Mouse (Mus musculus) forebrain, embryonic 13.5 days (tissue): ENCODE results near the gene Tspo. TPM values are rescaled to one million over a fixed set of nuclear protein-coding genes. Genes with fewer than 3 reads are reported as not detected.

Source experiments
- ATAC-seq: fragments of 200-750 bp; cut with Nextera tagmentation; 2 replicates; pipeline ENCODE4 v1.8.0; 2017
- H3K27ac ChIP-seq: fragments of 300-500 bp; sonication (generic); 2 replicates; pipeline ENCODE4 v1.5.1; 2015; ENCODE audit warnings: inconsistent platforms, mild to moderate bottlenecking, moderate library complexity
- H3K27me3 ChIP-seq: fragments of 300-500 bp; sonication (generic); 2 replicates; pipeline ENCODE4 v1.6.1; 2015; ENCODE audit warnings: mild to moderate bottlenecking, inconsistent platforms
- H3K36me3 ChIP-seq: fragments of 300-500 bp; sonication (generic); 2 replicates; pipeline ENCODE4 v1.6.1; 2015; ENCODE audit warnings: mild to moderate bottlenecking, inconsistent platforms; ENCODE audit not compliant: poor library complexity, severe bottlenecking
- H3K4me1 ChIP-seq: fragments of 300-500 bp; sonication (generic); 2 replicates; pipeline ENCODE4 v1.6.1; 2015; ENCODE audit warnings: inconsistent platforms
- H3K4me2 ChIP-seq: fragments of 300-500 bp; sonication (generic); 2 replicates; pipeline ENCODE4 v1.6.1; 2015; ENCODE audit warnings: inconsistent platforms, mild to moderate bottlenecking, moderate library complexity
- H3K4me3 ChIP-seq: fragments of 300-500 bp; sonication (generic); 2 replicates; pipeline ENCODE4 v1.5.1; 2015; ENCODE audit warnings: mild to moderate bottlenecking, inconsistent platforms
- H3K9ac ChIP-seq: fragments of 300-500 bp; sonication (generic); 2 replicates; pipeline ENCODE4 v1.6.1; 2015; ENCODE audit warnings: mild to moderate bottlenecking, inconsistent platforms
- H3K9me3 ChIP-seq: fragments of 300-500 bp; sonication (generic); replicated peaks from 2 replicates; pipeline ENCODE4 v1.6.1; 2016; ENCODE audit warnings: inconsistent platforms
- WGBS: fragments of 180-500 bp; shearing (Covaris S2); methylation state at CpG from one replicate; pipeline ENCODE4 v1.1.7; 2015; 5-methylcytosine and 5-hydroxymethylcytosine counted together
- polyA plus RNA-seq: library from polyadenylated mRNA; unstranded; fragments of >200 nt; fragmentation: Nextera tagmentation; extraction: Ambion mirVana; gene quantifications from 2 replicates; pipeline ENCODE4 v1.2.1, GENCODE M21; 2015

Gene Tspo
- polyA plus RNA-seq, 1 experiment from 2014 or later = 12.2 TPM

- peaks cover 17% of the 10 kb centered on the region for H3K36me3 ChIP-seq
- no peaks in the 10 kb centered on the region for H3K4me1 ChIP-seq
- H3K9ac ChIP-seq = no peak overlapping the region
- H3K4me2 ChIP-seq = no peak overlapping the region
- H3K27me3 ChIP-seq = no peaks in the 10 kb centered on the region
- no peak for ATAC-seq
- H3K4me3 ChIP-seq = no peak overlapping the region
- H3K9me3 ChIP-seq = no peaks in the 10 kb centered on the region
- WGBS = 60% methylated on average over 2 of the region's 2 CpGs
- H3K27ac ChIP-seq = no peak overlapping the region
Measured at GRCm38 (mm10) chr15:83570641-83571040, 7.2 kb downstream of the Tspo start.

DNA sequence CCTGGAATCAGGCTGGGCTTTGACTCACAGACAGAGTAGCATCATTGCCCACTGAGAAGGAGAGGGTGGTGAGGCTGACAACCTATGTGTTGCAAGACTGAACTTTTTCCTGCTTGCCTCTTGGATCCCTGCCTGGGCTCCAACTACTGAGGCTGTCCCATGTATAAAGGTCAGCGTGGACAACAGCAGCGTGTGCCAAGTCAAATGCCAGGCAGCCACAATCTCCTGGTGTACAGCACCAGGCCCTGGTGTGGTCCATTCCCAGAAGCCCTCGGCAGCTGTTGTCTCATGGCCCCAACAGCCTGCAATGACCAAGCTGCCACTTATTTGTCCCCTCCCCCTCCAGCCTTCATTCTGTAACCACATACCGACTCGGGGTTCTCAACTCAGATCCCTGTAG lies 8.2 kb downstream of the Tspo start:
- WGBS = 84% methylated on average over 5 of the region's 5 CpGs
- no peak overlapping the region for H3K9ac ChIP-seq

DNA sequence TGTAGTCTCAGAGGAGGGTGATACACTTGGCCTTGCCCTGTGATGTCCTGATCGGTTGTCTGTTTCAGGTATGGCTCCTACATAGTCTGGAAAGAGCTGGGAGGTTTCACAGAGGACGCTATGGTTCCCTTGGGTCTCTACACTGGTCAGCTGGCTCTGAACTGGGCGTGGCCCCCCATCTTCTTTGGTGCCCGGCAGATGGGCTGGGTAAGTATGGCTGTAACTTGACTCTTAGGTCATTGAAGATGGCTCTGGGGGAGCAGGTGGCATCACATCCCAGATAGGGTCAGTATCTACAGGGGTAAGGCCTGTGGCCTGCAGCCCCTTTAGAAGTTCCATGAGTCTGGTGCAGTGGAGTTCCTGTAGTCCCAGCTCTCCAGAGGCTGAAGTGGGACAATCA lies 8.7 kb downstream of the Tspo start:
- no peak overlapping the region for H3K27ac ChIP-seq
- no peaks in the 10 kb centered on the region for H3K4me1 ChIP-seq
- no peak overlapping the region for H3K9ac ChIP-seq
- H3K4me3 ChIP-seq = no peak overlapping the region
- no peaks in the 10 kb centered on the region for H3K27me3 ChIP-seq
- WGBS = 83% methylated on average over 4 of the region's 4 CpGs
- no peak for ATAC-seq
- H3K36me3 ChIP-seq = peaks cover 32% of the 10 kb centered on the region
- no peak overlapping the region for H3K4me2 ChIP-seq
- no peaks in the 10 kb centered on the region for H3K9me3 ChIP-seq

More for the DNA sequence above, 8.2 kb downstream of the Tspo start:
- Histone ChIP-seq H3K4me3 (no peak overlapping the region), H3K4me2 (no peak overlapping the region), H3K27ac (no peak overlapping the region), H3K27me3 (no peaks in the 10 kb centered on the region), H3K36me3 (peaks cover 27% of the 10 kb centered on the region), H3K9me3 (no peaks in the 10 kb centered on the region), H3K4me1 (no peaks in the 10 kb centered on the region)
- ATAC-seq = no peak

DNA sequence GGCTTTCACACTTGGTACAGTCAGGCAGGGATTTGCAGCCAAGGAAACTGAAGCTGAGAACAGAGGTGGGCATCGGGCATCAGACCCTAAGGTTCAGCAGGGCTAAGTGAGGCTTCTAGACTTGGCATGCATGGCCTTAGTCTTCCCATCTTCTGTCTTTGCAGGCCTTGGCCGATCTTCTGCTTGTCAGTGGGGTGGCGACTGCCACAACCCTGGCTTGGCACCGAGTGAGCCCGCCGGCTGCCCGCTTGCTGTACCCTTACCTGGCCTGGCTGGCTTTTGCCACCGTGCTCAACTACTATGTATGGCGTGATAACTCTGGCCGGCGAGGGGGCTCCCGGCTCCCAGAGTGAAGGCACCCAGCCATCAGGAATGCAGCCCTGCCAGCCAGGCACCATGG lies 10.2 kb downstream of the Tspo start:
- Histone ChIP-seq H3K4me2 (no peak overlapping the region), H3K36me3 (peaks cover 47% of the 10 kb centered on the region), H3K9ac (no peak overlapping the region), H3K4me3 (no peak overlapping the region), H3K27ac (no peak overlapping the region), H3K9me3 (no peaks in the 10 kb centered on the region), H3K4me1 (no peaks in the 10 kb centered on the region), H3K27me3 (no peaks in the 10 kb centered on the region)
- ATAC-seq = no peak
- 95% methylated on average over 12 of the region's 12 CpGs for WGBS

- Histone ChIP-seq H3K27me3 (no peaks in the 10 kb centered on the region), H3K4me3 (no peak overlapping the region), H3K9me3 (no peaks in the 10 kb centered on the region), H3K4me2 (no peak overlapping the region), H3K27ac (no peak overlapping the region), H3K9ac (no peak overlapping the region), H3K36me3 (peaks cover 59% of the 10 kb centered on the region), H3K4me1 (no peaks in the 10 kb centered on the region)
- no peak for ATAC-seq
- WGBS = 86% methylated on average over 6 of the region's 6 CpGs
Measured at GRCm38 (mm10) chr15:83574731-83575351, 11.4 kb downstream of the Tspo start.

GRCm38 (mm10) chr15:83575543-83575942 lies 12.2 kb downstream of the Tspo start:
- no peak overlapping the region for H3K27ac ChIP-seq
- no peak overlapping the region for H3K4me2 ChIP-seq
- no peaks in the 10 kb centered on the region for H3K27me3 ChIP-seq
- H3K36me3 ChIP-seq = peaks cover 66% of the 10 kb centered on the region
- H3K9ac ChIP-seq = no peak overlapping the region
- WGBS = 95% methylated on average over 8 of the region's 8 CpGs
- H3K9me3 ChIP-seq = no peaks in the 10 kb centered on the region
- no peak overlapping the region for H3K4me3 ChIP-seq
- H3K4me1 ChIP-seq = no peaks in the 10 kb centered on the region
- ATAC-seq = no peak

GRCm38 (mm10) chr15:83576651-83577050 lies 13.3 kb downstream of the Tspo start:
- Histone ChIP-seq H3K9ac (no peak overlapping the region), H3K4me1 (no peaks in the 10 kb centered on the region), H3K27ac (no peak overlapping the region), H3K36me3 (peaks cover 77% of the 10 kb centered on the region), H3K9me3 (no peaks in the 10 kb centered on the region), H3K4me3 (no peak overlapping the region), H3K4me2 (no peak overlapping the region), H3K27me3 (no peaks in the 10 kb centered on the region)
- ATAC-seq = no peak
- 91% methylated on average over 9 of the region's 9 CpGs for WGBS

DNA sequence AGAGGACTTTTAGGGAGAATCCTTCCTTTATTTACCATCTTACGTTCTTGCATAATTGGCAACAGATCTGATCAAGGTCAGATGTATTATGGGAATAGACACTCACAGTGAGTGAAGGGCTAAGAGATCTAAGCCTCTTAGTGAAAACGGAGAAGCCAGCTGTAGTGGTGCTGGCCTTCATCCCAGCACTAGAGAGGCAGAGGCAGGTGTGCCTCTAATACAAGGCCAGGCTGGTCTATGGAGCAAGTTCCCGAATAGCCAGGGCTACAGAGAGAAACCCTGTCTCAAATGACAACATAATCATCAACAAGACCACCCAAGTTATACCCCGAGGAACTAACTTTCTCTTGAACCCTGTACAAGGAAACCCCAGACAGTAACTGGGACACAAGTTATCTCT lies 19.5 kb downstream of the Tspo start:
- Histone ChIP-seq H3K27me3 (no peaks in the 10 kb centered on the region), H3K27ac (no peak overlapping the region), H3K4me3 (no peak overlapping the region), H3K4me1 (no peaks in the 10 kb centered on the region), H3K4me2 (no peak overlapping the region), H3K9ac (no peak overlapping the region), H3K36me3 (peaks cover 98% of the 10 kb centered on the region), H3K9me3 (peaks cover 7% of the 10 kb centered on the region; the same call in 1 of the 2 replicates)
- WGBS = 83% methylated on average over 4 of the region's 4 CpGs
- ATAC-seq = no peak

GRCm38 (mm10) chr15:83583419-83584156 lies 20.2 kb downstream of the Tspo start:
- Histone ChIP-seq H3K4me2 (no peak overlapping the region), H3K4me1 (no peaks in the 10 kb centered on the region), H3K9me3 (peaks cover 7% of the 10 kb centered on the region; the same call in 1 of the 2 replicates), H3K9ac (no peak overlapping the region), H3K27me3 (no peaks in the 10 kb centered on the region), H3K27ac (no peak overlapping the region), H3K36me3 (peaks cover 98% of the 10 kb centered on the region), H3K4me3 (no peak overlapping the region)
- WGBS = 62% methylated on average over 8 of the region's 8 CpGs
- ATAC-seq = no peak

DNA sequence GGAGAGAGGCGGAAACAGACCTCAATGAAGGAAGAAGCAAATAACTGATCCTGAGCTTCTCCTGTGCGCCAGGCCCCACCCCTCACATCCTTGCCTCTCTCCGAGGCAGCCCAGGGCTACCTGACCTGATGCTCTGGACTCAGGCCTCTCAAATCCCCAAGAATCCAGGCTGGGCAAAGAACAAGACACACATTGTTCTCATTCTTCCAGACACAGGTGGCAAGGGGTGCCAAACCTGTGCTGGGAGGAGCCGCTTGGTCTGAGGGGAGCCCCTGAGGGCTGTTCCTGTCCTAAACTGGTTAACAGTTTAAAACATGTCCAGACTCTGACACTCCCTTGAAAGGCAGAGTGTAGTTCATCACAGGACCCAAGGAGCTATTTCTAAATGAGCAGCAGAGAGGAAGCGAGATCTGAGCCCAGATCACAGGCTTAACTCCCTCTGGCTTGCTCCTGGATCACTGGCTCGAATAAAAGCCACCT lies 21.4 kb downstream of the Tspo start:
- 94% methylated on average over 6 of the region's 6 CpGs for WGBS
- Histone ChIP-seq H3K36me3 (peaks cover 90% of the 10 kb centered on the region), H3K27ac (no peak overlapping the region)

GRCm38 (mm10) chr15:83590841-83591240 lies 27.4 kb downstream of the Tspo start:
- Histone ChIP-seq H3K4me1 (peaks cover 24% of the 10 kb centered on the region), H3K4me3 (no peak overlapping the region), H3K27me3 (no peaks in the 10 kb centered on the region), H3K36me3 (peaks cover 43% of the 10 kb centered on the region), H3K9ac (no peak overlapping the region), H3K4me2 (no peak overlapping the region), H3K9me3 (peaks cover 6% of the 10 kb centered on the region; the same call in 1 of the 2 replicates), H3K27ac (no peak overlapping the region)
- no peak for ATAC-seq
- WGBS = 91% methylated on average over 4 of the region's 4 CpGs

More for the DNA sequence above, 21.4 kb downstream of the Tspo start:
- H3K27me3 ChIP-seq = no peaks in the 10 kb centered on the region
- H3K9me3 ChIP-seq = peaks cover 7% of the 10 kb centered on the region; the same call in 1 of the 2 replicates
- H3K9ac ChIP-seq = no peak overlapping the region
- ATAC-seq = no peak
- H3K4me1 ChIP-seq = no peaks in the 10 kb centered on the region
- H3K4me2 ChIP-seq = no peak overlapping the region
- no peak overlapping the region for H3K4me3 ChIP-seq

DNA sequence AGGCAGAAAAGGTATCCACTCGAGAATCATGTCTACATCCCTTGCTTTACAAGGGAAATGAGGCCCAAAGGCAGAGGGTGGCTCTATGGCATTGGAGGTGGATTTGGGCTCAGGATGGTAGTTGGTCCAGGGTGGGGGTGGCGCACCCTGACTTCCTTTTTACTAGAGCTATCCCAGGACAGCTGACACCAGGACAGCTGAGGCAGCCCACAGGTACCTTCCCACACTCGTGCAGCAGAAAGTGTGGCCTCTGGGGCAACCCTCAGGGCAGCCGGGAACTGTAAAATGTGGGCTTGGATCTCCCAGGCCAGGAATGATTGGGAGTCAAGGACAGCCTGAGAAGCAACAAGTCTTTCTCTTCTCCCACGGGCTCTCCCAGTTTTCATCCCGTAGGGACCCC lies 28.4 kb downstream of the Tspo start:
- peaks cover 34% of the 10 kb centered on the region for H3K36me3 ChIP-seq
- H3K4me2 ChIP-seq = no peak overlapping the region
- peaks cover 24% of the 10 kb centered on the region for H3K4me1 ChIP-seq
- H3K9ac ChIP-seq = no peak overlapping the region
- no peak overlapping the region for H3K27ac ChIP-seq
- 91% methylated on average over 6 of the region's 6 CpGs for WGBS
- H3K4me3 ChIP-seq = no peak overlapping the region
- no peaks in the 10 kb centered on the region for H3K9me3 ChIP-seq
- no peaks in the 10 kb centered on the region for H3K27me3 ChIP-seq
- ATAC-seq = no peak
